Mouse (Mus musculus) fibroblast of lung, adult 2 months (primary cell): ENCODE measurements around the gene Fam209.

Experiments
- DNase-seq: peaks from one replicate; pipeline ENCODE4 v3.0.0-alpha.2; 2011; ENCODE audit warnings: low read depth

Fam209 gene

GRCm38 (mm10) chr2:172477860-172478259, 5.5 kb downstream of the Fam209 start:
- no peak for DNase-seq

- DNase-seq = no peak
These were observed 8.0 kb downstream of the Fam209 start for GRCm38 (mm10) chr2:172480296-172480695.

GRCm38 (mm10) chr2:172481654-172482385, 9.5 kb downstream of the Fam209 start:
- no peak for DNase-seq

GRCm38 (mm10) chr2:172483766-172484413, 11.6 kb downstream of the Fam209 start:
- no peak for DNase-seq

GRCm38 (mm10) chr2:172484696-172485370, 12.5 kb downstream of the Fam209 start:
- DNase-seq = no peak

- DNase-seq = no peak
These were observed 24.5 kb downstream of the Fam209 start for GRCm38 (mm10) chr2:172496736-172497345.

GRCm38 (mm10) chr2:172498823-172499222, 26.5 kb downstream of the Fam209 start:
- DNase-seq = no peak

- no peak for DNase-seq
These were observed 28.5 kb downstream of the Fam209 start for GRCm38 (mm10) chr2:172500752-172501316.

- DNase-seq = no peak
These were observed 29.0 kb downstream of the Fam209 start for GRCm38 (mm10) chr2:172501341-172501740.

GRCm38 (mm10) chr2:172502168-172502567, 29.8 kb downstream of the Fam209 start:
- no peak for DNase-seq

- DNase-seq = no peak
These were observed 33.8 kb downstream of the Fam209 start for GRCm38 (mm10) chr2:172506121-172506520.

- no peak for DNase-seq
These were observed 37.9 kb downstream of the Fam209 start for GRCm38 (mm10) chr2:172510056-172510712.

GRCm38 (mm10) chr2:172510899-172511298, 38.6 kb downstream of the Fam209 start:
- DNase-seq = no peak

GRCm38 (mm10) chr2:172516407-172516992, 44.2 kb downstream of the Fam209 start:
- DNase-seq = no peak

- DNase-seq = no peak
These were observed 48.5 kb downstream of the Fam209 start for GRCm38 (mm10) chr2:172520616-172521371.

- no peak for DNase-seq
These were observed 50.2 kb downstream of the Fam209 start for GRCm38 (mm10) chr2:172522528-172522927.
